Mouse (Mus musculus) neural tube, embryonic 11.5 days (tissue): ENCODE results near the gene Gm20605. TPM values are rescaled to one million over a fixed set of nuclear protein-coding genes. Genes with fewer than 3 reads are reported as not detected.

Experiments used
- polyA plus RNA-seq: library from polyadenylated mRNA; unstranded; fragments of >200 nt; fragmentation: Nextera tagmentation; extraction: Ambion mirVana; gene quantifications from 2 replicates; pipeline ENCODE4 v1.2.1, GENCODE M21; 2014

The Gm20605 gene
- polyA plus RNA-seq, 1 experiment from 2014 or later: 8.2 TPM

Other genes with a start within 250 kb of the Gm20605 start
- gene Zan, start 152.1 kb upstream of the Gm20605 start, polyA plus RNA-seq: 0.05 TPM in 1 of 2 replicates, not detected in the other
- gene Pop7, start 126.7 kb upstream of the Gm20605 start, polyA plus RNA-seq: 53.9 and 57.9 TPM in 2 replicates
- 9.5 and 10.6 TPM in 2 replicates for gene Gigyf1, start 110.6 kb upstream of the Gm20605 start, polyA plus RNA-seq
- 0.34 and 0.51 TPM in 2 replicates for gene Epo, start 95.9 kb upstream of the Gm20605 start, polyA plus RNA-seq
- gene Gnb2, start 95.7 kb upstream of the Gm20605 start, polyA plus RNA-seq: 449 and 479 TPM in 2 replicates
- 38.6 and 40.0 TPM in 2 replicates for gene Actl6b, start 75.7 kb upstream of the Gm20605 start, polyA plus RNA-seq
- 0.97 and 1.2 TPM in 2 replicates for gene Tfr2, start 59.3 kb upstream of the Gm20605 start, polyA plus RNA-seq
- gene Mospd3, start 28.1 kb upstream of the Gm20605 start, polyA plus RNA-seq: 27.8 and 28.5 TPM in 2 replicates
- 75.5 and 91.9 TPM in 2 replicates for gene Pcolce, start 15.4 kb upstream of the Gm20605 start, polyA plus RNA-seq
- 0.21 TPM in 1 of 2 replicates, not detected in the other for gene Fbxo24, start 173 bp upstream of the Gm20605 start, polyA plus RNA-seq
- gene Lrch4, start 54 bp upstream of the Gm20605 start, polyA plus RNA-seq: 31.6 and 39.0 TPM in 2 replicates
- 5.6 and 6.0 TPM in 2 replicates for gene Sap25, start 12.2 kb downstream of the Gm20605 start, polyA plus RNA-seq
- 0.12 and 0.24 TPM in 2 replicates for gene Irs3, start 16.5 kb downstream of the Gm20605 start, polyA plus RNA-seq
- gene Agfg2, start 55.6 kb downstream of the Gm20605 start, polyA plus RNA-seq: 13.6 and 14.6 TPM in 2 replicates
- 3.8 and 4.4 TPM in 2 replicates for gene Nyap1, start 112.4 kb downstream of the Gm20605 start, polyA plus RNA-seq
- 73.9 and 75.6 TPM in 2 replicates for gene Tsc22d4, start 116.6 kb downstream of the Gm20605 start, polyA plus RNA-seq
- 71.1 and 71.2 TPM in 2 replicates for gene Ppp1r35, start 149.7 kb downstream of the Gm20605 start, polyA plus RNA-seq
- gene Mepce, start 158.5 kb downstream of the Gm20605 start, polyA plus RNA-seq: 10.0 and 10.7 TPM in 2 replicates
- 11.4 and 11.5 TPM in 2 replicates for gene Zcwpw1, start 158.6 kb downstream of the Gm20605 start, polyA plus RNA-seq
- 0.33 and 0.84 TPM in 2 replicates for gene Pilra, start 207.1 kb downstream of the Gm20605 start, polyA plus RNA-seq
- gene Pilrb1, start 228.9 kb downstream of the Gm20605 start, polyA plus RNA-seq: not detected in 2 replicates
- gene Pilrb2, start 242.6 kb downstream of the Gm20605 start, polyA plus RNA-seq: not detected in 2 replicates